Mouse (Mus musculus) urinary bladder, postnatal 4 days (tissue): ENCODE results near the gene Fam19a2.

Experiments used
- DNase-seq, 2 experiments: peaks; one replicate each; pipeline ENCODE4 v3.0.0; 2021 to 2022; ENCODE audit warnings: low spot score in 2 of 2

Gene Fam19a2

GRCm38 (mm10) chr10:123721952-123722460 lies 458.2 kb downstream of the Fam19a2 start:
- DNase-seq: no peak

- no peak for DNase-seq
Measured at GRCm38 (mm10) chr10:123723641-123724040, 459.8 kb downstream of the Fam19a2 start.

GRCm38 (mm10) chr10:123748317-123748716 lies 484.5 kb downstream of the Fam19a2 start:
- no peak for DNase-seq

- no peak for DNase-seq
Measured at GRCm38 (mm10) chr10:123751676-123752280, 488.0 kb downstream of the Fam19a2 start.

DNA sequence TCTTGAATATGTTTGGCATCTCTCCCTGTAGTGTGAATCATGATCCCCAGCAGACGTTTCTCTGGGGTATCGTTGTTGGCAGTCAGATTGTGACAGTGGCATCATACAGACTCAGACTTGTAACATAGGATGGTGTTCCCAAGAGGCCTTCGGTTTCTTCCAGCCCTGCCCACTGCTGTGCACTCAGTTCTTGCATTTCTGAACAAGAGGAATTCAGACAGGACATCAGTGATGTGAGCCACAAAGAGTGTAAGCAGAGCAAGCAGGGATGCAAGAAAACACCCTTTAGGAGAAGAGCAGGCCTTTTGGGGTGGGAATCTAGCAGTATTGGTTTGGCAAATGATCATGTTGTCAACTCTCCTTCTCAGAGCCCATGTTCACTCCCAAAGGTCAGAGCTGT lies 489.0 kb downstream of the Fam19a2 start:
- no peak for DNase-seq

DNA sequence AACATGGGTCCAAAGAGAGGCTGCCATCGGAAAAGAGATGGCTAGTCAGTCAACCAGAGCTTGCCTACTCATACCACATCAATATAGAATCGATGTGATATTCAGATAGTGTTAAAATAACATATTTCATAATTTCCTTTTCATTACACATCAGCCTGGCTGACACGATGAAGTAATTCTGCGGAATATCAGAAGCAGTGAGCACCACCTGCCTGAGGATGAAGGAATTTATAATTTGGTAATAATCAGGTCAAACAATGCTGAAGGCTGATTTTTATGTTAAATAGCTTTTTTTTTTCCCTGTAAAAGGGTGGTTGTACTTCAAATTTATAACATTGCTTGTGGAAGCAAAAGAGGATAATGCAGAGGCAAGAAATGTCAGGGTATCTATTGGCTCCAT lies 490.2 kb downstream of the Fam19a2 start:
- no peak for DNase-seq

DNA sequence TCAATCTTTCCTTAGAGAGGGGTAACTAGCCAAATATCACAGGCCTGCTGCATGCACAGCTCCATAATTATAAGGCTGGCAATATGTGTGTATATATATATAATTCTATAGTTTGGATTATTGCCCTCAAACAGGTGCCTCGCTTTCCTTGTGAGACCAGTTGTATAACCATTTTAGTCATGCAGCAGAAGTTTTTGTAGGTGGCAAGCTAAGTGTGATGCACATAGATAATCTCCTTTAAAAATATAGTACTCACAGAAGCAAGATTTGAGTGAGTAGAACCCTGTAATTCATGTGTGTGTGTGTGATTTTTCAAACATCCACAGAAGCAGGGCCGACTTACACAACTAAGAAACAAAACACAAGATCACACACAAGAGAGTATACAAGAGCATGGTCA lies 525.6 kb downstream of the Fam19a2 start:
- no peak for DNase-seq
